Mouse (Mus musculus): ENCODE results near the gene Itpkb. TPM values are rescaled to one million over a fixed set of nuclear protein-coding genes. Genes with fewer than 3 reads are reported as not detected.

The Itpkb gene
- polyA plus RNA-seq, 1 experiment from 2014 or later = 2.4 TPM

GRCm38 (mm10) chr1:180421165-180421909, 91.1 kb downstream of the Itpkb start:
- no peaks in the 10 kb centered on the region for H3K36me3 ChIP-seq
- no peak overlapping the region for H3K4me3 ChIP-seq
- no peak for ATAC-seq (replicated peaks)
- peak overlapping the region; percentile 11; the same call in 1 of the 2 replicates for H3K27ac ChIP-seq (replicated peaks)
- 62% methylated on average over 25 of the region's 25 CpGs for WGBS
- peaks cover 17% of the 10 kb centered on the region for H3K4me1 ChIP-seq
- H3K9me3 ChIP-seq = no peaks in the 10 kb centered on the region
- no peak overlapping the region for H3K9ac ChIP-seq (replicated peaks)
- H3K4me2 ChIP-seq (replicated peaks) = 0 out of 2 replicates have a peak overlapping the region, but pooled peaks have one; percentile 11
- H3K27me3 ChIP-seq = no peaks in the 10 kb centered on the region

DNA sequence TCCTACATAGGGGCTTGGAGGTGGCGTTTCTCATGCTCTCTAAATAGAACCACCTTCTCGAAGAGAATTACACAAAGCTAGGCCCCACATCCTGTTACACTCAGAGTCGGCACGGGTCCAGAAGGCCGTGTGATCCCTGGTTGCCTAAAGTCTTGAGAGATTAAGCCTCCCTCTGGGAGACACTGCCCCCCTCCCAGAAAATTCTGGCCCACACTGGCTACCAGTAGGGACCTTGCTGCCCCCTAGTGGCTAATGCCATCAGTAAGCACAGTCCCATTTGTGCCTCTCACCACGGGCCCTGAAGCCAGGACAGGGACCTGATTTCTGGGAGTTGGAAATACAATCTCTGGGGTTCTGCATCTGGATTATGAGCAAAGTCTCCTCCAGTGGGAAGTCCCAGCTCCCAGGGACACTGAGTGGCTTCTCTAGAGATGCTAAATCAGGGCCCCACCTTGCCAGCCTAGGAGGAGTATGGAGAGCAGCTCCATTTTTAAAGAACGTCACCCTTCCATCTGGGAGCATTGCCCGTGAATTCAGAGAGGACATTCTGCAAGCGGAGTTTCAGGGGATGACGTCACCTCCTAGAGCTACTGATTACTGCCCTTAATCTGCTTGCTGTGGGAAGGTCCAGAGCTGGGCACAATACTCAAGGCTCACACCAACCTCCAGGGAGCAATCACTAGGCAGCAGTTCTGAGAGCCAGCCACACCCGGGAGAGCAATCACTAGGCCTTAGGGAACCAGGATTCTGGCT, 92.0 kb downstream of the Itpkb start:
- no peak overlapping the region for H3K9ac ChIP-seq (replicated peaks)

DNA sequence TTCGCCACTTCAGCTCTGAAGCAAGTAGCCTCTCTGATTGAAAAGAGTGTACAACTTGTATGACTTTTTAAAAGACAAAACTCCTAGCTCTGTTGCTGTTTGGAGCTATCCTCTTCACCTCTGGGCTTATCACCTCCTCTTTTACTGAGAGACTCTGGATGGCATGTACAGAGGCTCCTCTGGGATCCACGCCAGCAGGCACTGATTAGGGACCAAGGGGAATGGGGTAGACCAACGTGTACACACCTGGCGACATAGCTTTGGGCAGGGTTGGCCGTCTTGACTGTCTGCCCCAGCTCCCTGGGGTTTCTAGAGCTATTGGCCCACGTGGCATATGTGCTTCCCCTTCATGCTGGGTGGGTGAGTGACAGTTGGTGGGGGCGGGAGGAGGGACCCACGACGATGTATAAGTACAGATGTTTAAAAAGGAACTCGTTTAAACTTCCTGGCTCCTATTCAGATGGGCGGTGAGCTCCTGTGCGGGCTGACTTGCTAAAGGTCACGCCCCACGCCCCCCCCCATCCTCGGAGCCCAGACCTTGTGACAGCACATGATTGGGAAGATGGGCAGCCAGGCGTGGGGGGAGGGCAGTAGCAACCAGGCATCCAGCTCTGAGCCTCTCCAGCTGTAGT, 92.8 kb downstream of the Itpkb start:
- peaks cover 21% of the 10 kb centered on the region for H3K4me1 ChIP-seq
- no peaks in the 10 kb centered on the region for H3K27me3 ChIP-seq
- H3K9ac ChIP-seq (replicated peaks) = no peak overlapping the region
- H3K4me2 ChIP-seq (replicated peaks) = no peak overlapping the region
- H3K27ac ChIP-seq (replicated peaks) = no peak overlapping the region
- no peaks in the 10 kb centered on the region for H3K9me3 ChIP-seq
- ATAC-seq (replicated peaks) = no peak
- no peak overlapping the region for H3K4me3 ChIP-seq
- no peaks in the 10 kb centered on the region for H3K36me3 ChIP-seq
- WGBS = 62% methylated on average over 16 of the region's 16 CpGs

More for the DNA sequence above, 92.0 kb downstream of the Itpkb start:
- Histone ChIP-seq H3K36me3 (no peaks in the 10 kb centered on the region), H3K4me2 (replicated peaks) (0 out of 2 replicates have a peak overlapping the region, but pooled peaks have one; percentile 11), H3K27ac (replicated peaks) (no peak overlapping the region), H3K9me3 (no peaks in the 10 kb centered on the region), H3K27me3 (no peaks in the 10 kb centered on the region), H3K4me1 (peaks cover 17% of the 10 kb centered on the region), H3K4me3 (no peak overlapping the region)
- peak; percentile 39 for ATAC-seq (replicated peaks)
- WGBS = 22% methylated on average over 11 of the region's 11 CpGs

DNA sequence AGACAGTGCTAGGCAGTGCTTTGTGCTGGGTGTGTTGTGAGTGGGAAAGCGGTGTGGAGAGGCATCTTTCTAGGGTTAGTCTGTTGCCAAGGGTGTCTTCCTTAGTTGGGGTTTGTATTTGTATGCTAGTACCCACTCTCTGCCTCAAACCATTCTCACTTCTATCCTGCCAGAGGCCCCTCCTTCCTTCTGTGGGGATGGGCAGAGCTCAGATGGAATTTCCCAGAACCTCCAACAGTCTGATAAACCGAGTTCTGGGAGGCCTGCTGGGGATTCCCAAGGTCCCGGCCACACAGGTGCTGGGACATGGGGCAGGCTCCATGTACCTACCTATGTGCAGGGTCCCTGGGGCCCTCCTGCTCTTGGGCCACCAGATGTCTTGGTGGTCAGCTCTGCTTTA, 93.6 kb downstream of the Itpkb start:
- Histone ChIP-seq H3K4me3 (no peak overlapping the region), H3K36me3 (no peaks in the 10 kb centered on the region), H3K4me1 (peaks cover 23% of the 10 kb centered on the region), H3K27ac (replicated peaks) (no peak overlapping the region), H3K9ac (replicated peaks) (no peak overlapping the region), H3K9me3 (no peaks in the 10 kb centered on the region), H3K27me3 (no peaks in the 10 kb centered on the region), H3K4me2 (replicated peaks) (no peak overlapping the region)
- ATAC-seq (replicated peaks) = no peak
- WGBS = 88% methylated on average over 3 of the region's 3 CpGs

DNA sequence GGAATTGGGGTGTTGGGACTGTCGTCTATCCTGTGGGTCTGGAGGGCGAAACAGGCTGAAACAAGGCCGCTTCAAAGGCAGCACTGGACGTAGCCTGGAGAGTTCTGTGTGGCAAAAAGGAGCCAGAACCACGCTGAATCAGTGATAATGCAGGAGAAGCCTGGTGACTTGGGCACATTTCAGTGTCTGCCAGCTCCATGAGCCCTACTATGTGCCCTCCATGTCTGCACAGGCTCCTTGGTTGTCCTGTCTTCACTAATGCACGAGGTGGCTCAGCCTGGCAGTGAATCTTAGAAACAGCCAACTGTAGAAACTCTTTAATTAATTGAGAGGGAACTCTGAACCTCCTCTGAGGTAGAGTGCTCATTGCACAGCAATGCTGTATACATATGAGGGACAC, 96.1 kb downstream of the Itpkb start:
- H3K9me3 ChIP-seq = no peaks in the 10 kb centered on the region
- H3K4me2 ChIP-seq (replicated peaks) = no peak overlapping the region
- no peaks in the 10 kb centered on the region for H3K36me3 ChIP-seq
- ATAC-seq (replicated peaks) = no peak
- no peak overlapping the region for H3K9ac ChIP-seq (replicated peaks)
- no peak overlapping the region for H3K4me3 ChIP-seq
- H3K27me3 ChIP-seq = no peaks in the 10 kb centered on the region
- H3K4me1 ChIP-seq = peaks cover 15% of the 10 kb centered on the region
- WGBS = 87% methylated on average over 6 of the region's 6 CpGs
- no peak overlapping the region for H3K27ac ChIP-seq (replicated peaks)

- no peak overlapping the region for H3K4me3 ChIP-seq
- no peak overlapping the region for H3K4me2 ChIP-seq (replicated peaks)
- H3K36me3 ChIP-seq = no peaks in the 10 kb centered on the region
- ATAC-seq (replicated peaks) = no peak
- no peak overlapping the region for H3K9ac ChIP-seq (replicated peaks)
- H3K27me3 ChIP-seq = no peaks in the 10 kb centered on the region
- no peak overlapping the region for H3K27ac ChIP-seq (replicated peaks)
- H3K9me3 ChIP-seq = no peaks in the 10 kb centered on the region
- H3K4me1 ChIP-seq = peaks cover 10% of the 10 kb centered on the region
- WGBS = 54% methylated on average over 10 of the region's 10 CpGs
Observed at GRCm38 (mm10) chr1:180427685-180428084, 97.4 kb downstream of the Itpkb start.

DNA sequence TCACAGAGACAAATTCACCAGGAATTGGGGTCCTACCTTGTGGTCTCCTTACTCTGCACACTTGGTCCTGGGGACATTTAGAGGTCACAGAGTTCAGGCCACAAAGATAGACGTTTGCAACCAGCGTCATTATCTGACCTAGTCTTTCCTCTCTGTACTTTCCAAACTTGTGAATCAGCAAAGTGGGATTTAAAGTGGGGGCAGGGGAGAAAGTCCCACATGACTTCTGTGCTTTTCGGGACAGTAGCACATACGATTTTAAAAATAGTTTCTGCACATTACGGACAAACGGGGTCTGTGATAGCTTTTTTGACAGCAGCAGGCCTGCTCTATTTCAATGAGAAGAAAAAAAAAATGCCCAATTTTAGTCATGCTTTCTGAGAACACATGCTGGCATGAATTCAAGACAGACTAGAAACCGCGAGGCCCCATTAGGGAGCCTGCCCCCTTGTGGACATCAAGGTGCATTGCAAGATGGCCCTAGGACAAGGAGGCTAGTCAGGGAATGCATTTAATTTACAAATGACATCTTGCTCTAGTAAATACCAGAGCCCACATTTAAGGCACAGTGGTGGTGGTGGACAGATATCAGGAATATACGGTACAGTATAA, 97.9 kb downstream of the Itpkb start:
- no peak overlapping the region for H3K9ac ChIP-seq (replicated peaks)
- H3K4me1 ChIP-seq = peaks cover 15% of the 10 kb centered on the region
- WGBS = 28% methylated on average over 9 of the region's 9 CpGs
- no peaks in the 10 kb centered on the region for H3K36me3 ChIP-seq
- no peak for ATAC-seq (replicated peaks)
- H3K9me3 ChIP-seq = no peaks in the 10 kb centered on the region
- H3K4me3 ChIP-seq = no peak overlapping the region
- H3K27ac ChIP-seq (replicated peaks) = no peak overlapping the region
- H3K4me2 ChIP-seq (replicated peaks) = no peak overlapping the region
- no peaks in the 10 kb centered on the region for H3K27me3 ChIP-seq

GRCm38 (mm10) chr1:180428871-180429270, 98.6 kb downstream of the Itpkb start:
- Histone ChIP-seq H3K9me3 (no peaks in the 10 kb centered on the region), H3K4me1 (peaks cover 21% of the 10 kb centered on the region), H3K36me3 (no peaks in the 10 kb centered on the region), H3K27ac (replicated peaks) (no peak overlapping the region), H3K9ac (replicated peaks) (no peak overlapping the region), H3K4me3 (no peak overlapping the region), H3K27me3 (no peaks in the 10 kb centered on the region), H3K4me2 (replicated peaks) (no peak overlapping the region)
- ATAC-seq (replicated peaks) = no peak
- 74% methylated on average over 8 of the region's 8 CpGs for WGBS

GRCm38 (mm10) chr1:180429819-180430218, 99.5 kb downstream of the Itpkb start:
- Histone ChIP-seq H3K36me3 (no peaks in the 10 kb centered on the region), H3K9ac (replicated peaks) (no peak overlapping the region), H3K27ac (replicated peaks) (no peak overlapping the region), H3K4me3 (no peak overlapping the region), H3K4me2 (replicated peaks) (no peak overlapping the region), H3K9me3 (no peaks in the 10 kb centered on the region), H3K27me3 (no peaks in the 10 kb centered on the region), H3K4me1 (peaks cover 26% of the 10 kb centered on the region)
- WGBS = 87% methylated on average over 5 of the region's 5 CpGs
- ATAC-seq (replicated peaks) = no peak

GRCm38 (mm10) chr1:180431833-180432232, 101.5 kb downstream of the Itpkb start:
- Histone ChIP-seq H3K27me3 (no peaks in the 10 kb centered on the region), H3K9ac (replicated peaks) (no peak overlapping the region), H3K27ac (replicated peaks) (no peak overlapping the region), H3K4me3 (no peak overlapping the region), H3K36me3 (no peaks in the 10 kb centered on the region), H3K4me2 (replicated peaks) (no peak overlapping the region), H3K4me1 (peaks cover 27% of the 10 kb centered on the region), H3K9me3 (no peaks in the 10 kb centered on the region)
- ATAC-seq (replicated peaks) = no peak
- WGBS = 74% methylated on average over 12 of the region's 12 CpGs

DNA sequence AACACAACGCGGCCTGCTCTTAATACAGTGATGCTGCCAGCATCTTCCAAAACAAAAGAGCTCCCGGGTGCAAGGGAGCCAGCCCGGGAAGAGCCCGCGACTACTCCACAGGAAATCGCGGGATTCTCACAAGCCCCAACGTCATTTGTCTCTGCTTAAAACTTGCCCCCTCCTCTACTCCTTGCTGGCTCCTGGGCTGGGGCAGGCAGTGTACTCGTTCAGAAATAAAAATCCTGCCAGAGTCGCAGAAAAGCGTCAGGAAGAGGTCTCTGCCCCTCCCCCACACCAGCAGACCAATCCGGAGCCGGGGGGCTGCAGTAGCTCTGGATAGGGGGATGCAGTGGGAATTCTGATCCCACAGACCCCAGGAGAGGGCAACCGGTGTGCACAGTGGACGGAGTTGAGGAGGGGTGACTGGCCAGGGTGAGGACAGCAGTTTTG, 102.8 kb downstream of the Itpkb start:
- Histone ChIP-seq H3K27me3 (no peaks in the 10 kb centered on the region), H3K4me3 (peak overlapping the region; percentile 34), H3K9me3 (no peaks in the 10 kb centered on the region), H3K9ac (replicated peaks) (peak overlapping the region; percentile 27), H3K4me1 (peaks cover 22% of the 10 kb centered on the region), H3K4me2 (replicated peaks) (peak overlapping the region; percentile 46), H3K27ac (replicated peaks) (peak overlapping the region; percentile 24; the same call in 1 of the 2 replicates), H3K36me3 (no peaks in the 10 kb centered on the region)
- WGBS = 1% methylated on average over 16 of the region's 16 CpGs
- peak; percentile 59 for ATAC-seq (replicated peaks)
